Mouse (Mus musculus): Measurements from ENCODE around the gene Gramd1c. TPM values are rescaled to one million over a fixed set of nuclear protein-coding genes. Genes with fewer than 3 reads are reported as not detected.

The Gramd1c gene
- polyA plus RNA-seq, 1 experiment from 2014 or later: 4.7 TPM

DNA sequence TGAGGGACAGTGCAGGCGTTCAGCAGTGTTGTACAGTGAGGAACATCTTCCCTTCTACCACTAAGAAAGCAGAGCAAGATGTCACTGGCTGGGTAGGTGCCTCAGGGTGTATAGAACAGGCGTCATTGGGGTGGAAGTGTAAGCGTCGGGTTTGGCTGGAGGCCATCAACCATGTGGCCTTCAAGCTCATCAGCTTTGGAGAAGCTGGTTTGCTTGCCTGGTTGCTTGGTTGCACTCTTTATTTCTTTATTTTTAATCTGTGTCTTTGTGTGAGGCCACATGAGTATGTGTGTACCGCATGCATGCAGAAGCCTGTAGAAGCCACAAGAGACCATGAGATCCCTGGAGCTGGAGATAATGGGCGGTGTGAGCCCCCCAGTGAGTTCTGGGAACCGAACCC lies 130.8 kb downstream of the Gramd1c start:
- Histone ChIP-seq H3K27me3 (ENCODE audit: control insufficient read depth, insufficient read depth, low read length) (no peaks in the 10 kb centered on the region), H3K4me3 (ENCODE audit: low read length) (no peak overlapping the region), H3K4me1 (ENCODE audit: control insufficient read depth, insufficient read depth, low read length) (no peaks in the 10 kb centered on the region), H3K9ac (ENCODE audit: low read length) (no peak overlapping the region), H3K36me3 (ENCODE audit: control insufficient read depth, insufficient read depth) (no peaks in the 10 kb centered on the region), H3K27ac (ENCODE audit: low read length) (no peak overlapping the region), H3K9me3 (replicated peaks; ENCODE audit: control insufficient read depth, low read length) (no peaks in the 10 kb centered on the region), H3K4me2 (ENCODE audit: low read depth, low read length) (no peak overlapping the region)
- ATAC-seq (replicated peaks; ENCODE audit: extremely low read depth, insufficient read depth, low FRiP score): no peak
- WGBS: 77% methylated on average over 7 of the region's 7 CpGs

DNA sequence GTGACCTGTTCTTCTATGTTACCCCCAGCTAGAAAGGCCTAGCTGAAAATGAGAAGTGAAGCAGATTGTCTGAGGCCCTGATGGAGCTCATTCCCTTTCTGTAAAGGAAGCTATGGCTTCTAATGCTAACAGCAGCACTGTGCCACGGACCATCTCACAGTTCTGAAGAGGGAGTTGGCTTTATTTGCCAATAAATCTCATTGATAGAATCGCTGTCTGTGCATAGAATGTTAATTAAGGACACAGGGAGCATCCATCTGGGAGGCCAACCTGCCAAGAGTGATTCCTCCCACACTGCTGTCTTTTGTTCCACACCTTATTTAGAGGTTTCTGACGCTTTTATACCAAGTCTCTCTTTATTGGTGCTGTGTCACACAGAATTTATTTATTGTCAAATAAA lies 131.6 kb downstream of the Gramd1c start:
- Histone ChIP-seq H3K9me3 (replicated peaks; ENCODE audit: control insufficient read depth, low read length) (no peaks in the 10 kb centered on the region), H3K4me1 (ENCODE audit: control insufficient read depth, insufficient read depth, low read length) (no peaks in the 10 kb centered on the region), H3K36me3 (ENCODE audit: control insufficient read depth, insufficient read depth) (no peaks in the 10 kb centered on the region), H3K27ac (ENCODE audit: low read length) (no peak overlapping the region), H3K27me3 (ENCODE audit: control insufficient read depth, insufficient read depth, low read length) (no peaks in the 10 kb centered on the region), H3K9ac (ENCODE audit: low read length) (no peak overlapping the region), H3K4me3 (ENCODE audit: low read length) (no peak overlapping the region), H3K4me2 (ENCODE audit: low read depth, low read length) (no peak overlapping the region)
- no peak for ATAC-seq (replicated peaks; ENCODE audit: extremely low read depth, insufficient read depth, low FRiP score)
- 85% methylated on average over 3 of the region's 3 CpGs for WGBS

DNA sequence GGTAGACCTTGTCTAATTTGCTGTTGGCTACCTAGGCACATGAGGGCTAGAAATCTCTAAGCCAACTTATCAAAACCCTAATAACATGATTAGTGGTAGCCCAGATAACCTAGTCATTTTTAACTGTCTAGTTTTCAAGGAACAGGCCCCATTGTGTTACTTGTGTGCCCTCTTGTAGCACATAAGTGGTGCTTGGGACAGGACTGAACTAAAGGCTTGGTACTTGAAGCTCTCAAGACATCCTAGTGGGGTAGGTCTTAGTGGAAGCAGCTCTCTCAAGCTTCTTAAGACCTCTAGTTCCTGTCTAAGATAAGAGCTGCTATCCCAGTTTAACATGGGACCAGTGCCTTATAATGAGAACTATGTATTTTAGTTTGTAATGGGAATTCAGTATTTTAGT lies 132.6 kb downstream of the Gramd1c start:
- Histone ChIP-seq H3K27ac (ENCODE audit: low read length) (no peak overlapping the region), H3K9ac (ENCODE audit: low read length) (no peak overlapping the region), H3K27me3 (ENCODE audit: control insufficient read depth, insufficient read depth, low read length) (no peaks in the 10 kb centered on the region), H3K9me3 (replicated peaks; ENCODE audit: control insufficient read depth, low read length) (no peaks in the 10 kb centered on the region), H3K4me2 (ENCODE audit: low read depth, low read length) (no peak overlapping the region), H3K4me3 (ENCODE audit: low read length) (no peak overlapping the region), H3K36me3 (ENCODE audit: control insufficient read depth, insufficient read depth) (no peaks in the 10 kb centered on the region), H3K4me1 (ENCODE audit: control insufficient read depth, insufficient read depth, low read length) (no peaks in the 10 kb centered on the region)
- ATAC-seq (replicated peaks; ENCODE audit: extremely low read depth, insufficient read depth, low FRiP score): no peak

Small RNAs within 50 kb of the gene (microRNA-seq; reads per million reads assigned to microRNA genes)
- gene Mir3470b: not detected

Other genes with a start within 250 kb of the Gramd1c start
- gene Ccdc191, start 173.5 kb downstream of the Gramd1c start, polyA plus RNA-seq (2015; fragmentation: Nextera tagmentation; extraction: Ambion mirVana): 7.4 and 8.8 TPM in 2 replicates
- gene Qtrt2, start 136.5 kb downstream of the Gramd1c start, polyA plus RNA-seq (2015; fragmentation: Nextera tagmentation; extraction: Ambion mirVana): 11.3 and 13.6 TPM in 2 replicates
- gene Zdhhc23, start 83.6 kb downstream of the Gramd1c start, polyA plus RNA-seq (2015; fragmentation: Nextera tagmentation; extraction: Ambion mirVana): 1.1 and 1.3 TPM in 2 replicates
- 36.9 and 39.7 TPM in 2 replicates for gene Atp6v1a, start 76.4 kb upstream of the Gramd1c start, polyA plus RNA-seq (2015; fragmentation: Nextera tagmentation; extraction: Ambion mirVana)
- 73.5 and 79.2 TPM in 2 replicates for gene Naa50, start 76.5 kb upstream of the Gramd1c start, polyA plus RNA-seq (2015; fragmentation: Nextera tagmentation; extraction: Ambion mirVana)
- gene Usf3, start 109.9 kb upstream of the Gramd1c start, polyA plus RNA-seq (2015; fragmentation: Nextera tagmentation; extraction: Ambion mirVana): 1.9 and 2.0 TPM in 2 replicates

Measured in heart, embryonic 16.5 days (tissue).